Mouse (Mus musculus) kidney, postnatal 0 days (tissue): ENCODE measurements at regions not wholly inside any gene's neighbourhood (a gene's known extent, or its start where the extent isn't known, plus 50 kb on each side); places are given as distances from the start of the nearest gene placed in this dataset.

ENCODE experiments used
- ATAC-seq: fragments of 200-750 bp; cut with Nextera tagmentation; replicated peaks from 2 replicates; pipeline ENCODE4 v1.8.0; 2017; ENCODE audit warnings: low read depth, moderate number of reproducible peaks, moderate TSS enrichment, moderate library complexity; ENCODE audit not compliant: low FRiP score
- DNase-seq: peaks from one replicate; pipeline ENCODE4 v3.0.0-alpha.2; 2016; ENCODE audit warnings: low spot score
- H3K27ac ChIP-seq: fragments of 300-500 bp; sonication (generic); 2 replicates; pipeline ENCODE4 v1.5.1; 2014; ENCODE audit warnings: mild to moderate bottlenecking
- H3K27me3 ChIP-seq: fragments of 300-500 bp; sonication (generic); 2 replicates; pipeline ENCODE4 v1.6.1; 2014; ENCODE audit warnings: low read length, mixed read lengths; ENCODE audit not compliant: insufficient read depth
- H3K36me3 ChIP-seq: fragments of 300-500 bp; sonication (generic); 2 replicates; pipeline ENCODE4 v1.6.1; 2014; ENCODE audit warnings: low read length, mixed read lengths; ENCODE audit not compliant: insufficient read depth
- H3K4me1 ChIP-seq: fragments of 300-500 bp; sonication (generic); replicated peaks from 2 replicates; pipeline ENCODE4 v1.6.1; 2014; ENCODE audit warnings: antibody characterized with exemption, low read length, mixed read lengths; ENCODE audit not compliant: insufficient read depth
- H3K4me2 ChIP-seq: fragments of 300-500 bp; sonication (generic); 2 replicates; pipeline ENCODE4 v1.6.1; 2014; ENCODE audit warnings: mild to moderate bottlenecking, low read length, moderate library complexity, mixed read lengths
- H3K4me3 ChIP-seq: fragments of 300-500 bp; sonication (generic); replicated peaks from 2 replicates; pipeline ENCODE4 v1.5.1; 2014; ENCODE audit warnings: low read depth, low read length
- H3K9ac ChIP-seq: fragments of 300-500 bp; sonication (generic); 2 replicates; pipeline ENCODE4 v1.6.1; 2014; ENCODE audit warnings: low read depth, low read length
- H3K9me3 ChIP-seq: fragments of 300-500 bp; sonication (generic); replicated peaks from 2 replicates; pipeline ENCODE4 v1.6.1; 2016; ENCODE audit warnings: low read length, inconsistent platforms, mixed read lengths
- CTCF ChIP-seq: IDR thresholded peaks from 2 replicates; pipeline ENCODE4 v1.5.1; 2016; ENCODE audit warnings: antibody characterized with exemption, low read depth, mild to moderate bottlenecking, moderate library complexity
- WGBS: fragments of 180-500 bp; shearing (Covaris S2); extraction: QIAGEN DNeasy Blood & Tissue Kit; methylation state at CpG from one replicate; pipeline ENCODE4 v1.1.7; 2014; 5-methylcytosine and 5-hydroxymethylcytosine counted together

DNA sequence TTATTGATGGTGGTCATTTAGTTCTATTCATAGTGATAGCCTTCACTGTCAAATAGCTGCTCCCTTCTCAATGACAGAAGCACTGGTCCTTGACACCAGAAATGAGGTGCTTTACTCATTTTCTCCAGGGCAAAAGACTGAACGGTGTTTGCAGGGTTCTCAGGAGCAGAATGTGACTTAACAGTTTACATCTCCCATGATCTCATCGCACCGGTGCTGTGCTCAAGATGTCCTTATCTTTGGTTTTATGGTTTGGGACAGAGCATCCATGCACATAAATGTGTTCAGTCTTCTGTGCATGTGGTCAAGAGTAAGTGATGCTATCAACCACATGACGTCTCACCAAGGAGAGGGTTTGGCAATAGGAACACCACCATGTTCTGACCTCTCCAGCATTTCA is 78.1 kb upstream of the Pdc start:
- no peaks in the 10 kb centered on the region for H3K27me3 ChIP-seq
- no peak overlapping the region for H3K4me3 ChIP-seq
- TF ChIP-seq CTCF, result no peak
- no peak overlapping the region for H3K4me2 ChIP-seq
- no peaks in the 10 kb centered on the region for H3K36me3 ChIP-seq
- ATAC-seq, result no peak
- no peak overlapping the region for H3K27ac ChIP-seq
- DNase-seq, result no peak
- WGBS, result 81% methylated on average over 4 of the region's 4 CpGs
- H3K4me1 ChIP-seq, result no peaks in the 10 kb centered on the region
- no peaks in the 10 kb centered on the region for H3K9me3 ChIP-seq
- H3K9ac ChIP-seq, result no peak overlapping the region

- Histone ChIP-seq H3K4me1 (no peaks in the 10 kb centered on the region), H3K36me3 (no peaks in the 10 kb centered on the region), H3K9ac (no peak overlapping the region), H3K4me3 (no peak overlapping the region), H3K27ac (no peak overlapping the region), H3K9me3 (no peaks in the 10 kb centered on the region), H3K4me2 (no peak overlapping the region), H3K27me3 (no peaks in the 10 kb centered on the region)
- ATAC-seq, result no peak
- DNase-seq, result peak; percentile 77
- no peak for TF ChIP-seq CTCF
Observed at GRCm38 (mm10) chr1:150242108-150242507, 77.1 kb upstream of the Pdc start.

- Histone ChIP-seq H3K4me2 (no peak overlapping the region), H3K4me1 (no peaks in the 10 kb centered on the region), H3K27me3 (no peaks in the 10 kb centered on the region), H3K9ac (no peak overlapping the region), H3K9me3 (no peaks in the 10 kb centered on the region), H3K4me3 (no peak overlapping the region), H3K36me3 (no peaks in the 10 kb centered on the region), H3K27ac (no peak overlapping the region)
- ATAC-seq (no peak), DNase-seq (no peak)
- TF ChIP-seq CTCF, result no peak
- 66% methylated on average over 3 of the region's 3 CpGs for WGBS
Observed at GRCm38 (mm10) chr1:150244916-150245315, 74.3 kb upstream of the Pdc start.

DNA sequence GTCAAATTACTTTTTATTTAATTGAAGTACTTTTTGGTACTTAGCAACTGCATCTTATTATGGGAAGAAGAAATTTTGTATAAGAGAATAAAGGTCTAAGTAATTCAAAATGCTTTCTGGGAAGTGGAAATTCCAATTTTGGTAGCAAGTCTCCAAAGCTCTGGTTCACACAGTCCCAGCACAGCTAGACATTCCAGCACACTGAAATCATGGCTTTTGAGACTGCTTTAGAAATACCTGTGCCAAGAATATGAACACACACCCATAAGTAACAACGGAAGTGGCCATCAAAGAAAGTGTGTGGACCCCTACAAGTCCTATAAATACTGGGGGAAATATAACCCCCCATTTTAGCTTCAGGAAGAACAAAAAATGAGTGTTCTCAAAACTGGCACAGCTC is 67.8 kb upstream of the Pdc start:
- H3K4me1 ChIP-seq, result no peaks in the 10 kb centered on the region
- H3K9me3 ChIP-seq, result no peaks in the 10 kb centered on the region
- no peaks in the 10 kb centered on the region for H3K36me3 ChIP-seq
- ATAC-seq (no peak), DNase-seq (no peak)
- H3K27ac ChIP-seq, result no peak overlapping the region
- no peak overlapping the region for H3K4me3 ChIP-seq
- no peaks in the 10 kb centered on the region for H3K27me3 ChIP-seq
- WGBS, result 77% methylated on average over 1 of the region's 1 CpGs
- H3K4me2 ChIP-seq, result no peak overlapping the region
- H3K9ac ChIP-seq, result no peak overlapping the region
- TF ChIP-seq CTCF, result no peak

- no peak for TF ChIP-seq CTCF
- Histone ChIP-seq H3K4me2 (no peak overlapping the region), H3K27me3 (no peaks in the 10 kb centered on the region), H3K36me3 (no peaks in the 10 kb centered on the region), H3K4me1 (no peaks in the 10 kb centered on the region), H3K9me3 (no peaks in the 10 kb centered on the region), H3K9ac (no peak overlapping the region), H3K27ac (no peak overlapping the region), H3K4me3 (no peak overlapping the region)
- WGBS, result 84% methylated on average over 3 of the region's 3 CpGs
- no peak for DNase-seq
- ATAC-seq, result no peak
Observed at GRCm38 (mm10) chr1:150251876-150252275, 67.3 kb upstream of the Pdc start.

- Histone ChIP-seq H3K27ac (no peak overlapping the region), H3K9me3 (no peaks in the 10 kb centered on the region), H3K4me3 (no peak overlapping the region), H3K9ac (no peak overlapping the region), H3K27me3 (no peaks in the 10 kb centered on the region), H3K4me2 (no peak overlapping the region), H3K36me3 (no peaks in the 10 kb centered on the region), H3K4me1 (no peaks in the 10 kb centered on the region)
- ATAC-seq, result no peak
- WGBS, result 63% methylated on average over 4 of the region's 4 CpGs
- peak; percentile 68 for TF ChIP-seq CTCF
- peak; percentile 39 for DNase-seq
Observed at GRCm38 (mm10) chr1:150257596-150257995, 61.6 kb upstream of the Pdc start.

DNA sequence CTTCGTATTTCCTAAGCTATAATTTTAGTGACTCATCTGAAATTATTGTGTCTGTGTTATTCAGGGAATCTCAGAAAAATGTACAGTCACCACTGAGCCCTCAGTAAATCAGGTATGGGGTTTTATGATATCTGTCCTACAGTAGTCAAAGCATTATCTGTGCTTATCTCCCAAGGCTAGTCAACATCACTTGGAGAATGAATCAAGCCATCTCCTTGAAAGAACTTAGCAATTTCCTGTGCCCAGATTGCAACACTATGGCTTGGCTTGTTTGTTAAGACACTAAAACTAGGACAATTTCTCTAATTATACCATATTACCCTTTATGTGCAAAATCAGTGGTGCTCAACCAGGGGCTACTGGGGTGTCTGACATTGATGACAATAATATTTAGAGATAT is 58.9 kb upstream of the Pdc start:
- ATAC-seq (no peak), DNase-seq (no peak)
- no peaks in the 10 kb centered on the region for H3K9me3 ChIP-seq
- H3K9ac ChIP-seq, result no peak overlapping the region
- H3K4me3 ChIP-seq, result no peak overlapping the region
- H3K4me1 ChIP-seq, result no peaks in the 10 kb centered on the region
- H3K27ac ChIP-seq, result no peak overlapping the region
- no peaks in the 10 kb centered on the region for H3K27me3 ChIP-seq
- no peak for TF ChIP-seq CTCF
- H3K4me2 ChIP-seq, result no peak overlapping the region
- H3K36me3 ChIP-seq, result no peaks in the 10 kb centered on the region
- WGBS, result 89% methylated on average over 1 of the region's 1 CpGs
